Mouse (Mus musculus): ENCODE results near the gene Smim10l2a.

Gene Smim10l2a

GRCm38 (mm10) chrX:56374431-56375128 is at the start of gene Smim10l2a:
Gene Smim10l2a (plus strand): TSS chrX:56374586.
- DNase-seq (ENCODE audit: low read depth in 2 of 2, low spot score in 2 of 2) = peak in 1 of 2 experiments; percentile 0

GRCm38 (mm10) chrX:56332046-56332445 is 42.3 kb upstream of the Smim10l2a start:
- DNase-seq (ENCODE audit: low read depth in 2 of 2, low spot score in 2 of 2) = no peak

- DNase-seq (ENCODE audit: low read depth in 2 of 2, low spot score in 2 of 2) = no peak
Observed at GRCm38 (mm10) chrX:56340305-56340704, 34.1 kb upstream of the Smim10l2a start.

GRCm38 (mm10) chrX:56342921-56343320 is 31.5 kb upstream of the Smim10l2a start:
- no peak for DNase-seq (ENCODE audit: low read depth in 2 of 2, low spot score in 2 of 2)

- DNase-seq (ENCODE audit: low read depth in 2 of 2, low spot score in 2 of 2) = peak; percentile 9 to 38
Observed at GRCm38 (mm10) chrX:56346176-56346931, 28.0 kb upstream of the Smim10l2a start, which contains the start of gene Zfp449. Gene Zfp449 (plus strand): TSS chrX:56346400.

- no peak for DNase-seq (ENCODE audit: low read depth in 2 of 2, low spot score in 2 of 2)
Observed at GRCm38 (mm10) chrX:56346932-56347253, 27.5 kb upstream of the Smim10l2a start.

GRCm38 (mm10) chrX:56380852-56381251 is 6.5 kb downstream of the Smim10l2a start:
- DNase-seq (ENCODE audit: low read depth in 2 of 2, low spot score in 2 of 2) = no peak

GRCm38 (mm10) chrX:56384142-56384541 is 9.8 kb downstream of the Smim10l2a start:
- DNase-seq (ENCODE audit: low read depth in 2 of 2, low spot score in 2 of 2) = no peak

- DNase-seq (ENCODE audit: low read depth in 2 of 2, low spot score in 2 of 2) = no peak
Observed at GRCm38 (mm10) chrX:56404646-56405045, 30.3 kb downstream of the Smim10l2a start.

GRCm38 (mm10) chrX:56405482-56405881 is 31.1 kb downstream of the Smim10l2a start:
- no peak for DNase-seq (ENCODE audit: low read depth in 2 of 2, low spot score in 2 of 2)

GRCm38 (mm10) chrX:56406128-56406527 is 31.7 kb downstream of the Smim10l2a start:
- no peak for DNase-seq (ENCODE audit: low read depth in 2 of 2, low spot score in 2 of 2)

- DNase-seq (ENCODE audit: low read depth in 2 of 2, low spot score in 2 of 2) = no peak
Observed at GRCm38 (mm10) chrX:56416277-56416676, 41.9 kb downstream of the Smim10l2a start.

- peak in 1 of 2 experiments; percentile 12 for DNase-seq (ENCODE audit: low read depth in 2 of 2, low spot score in 2 of 2)
Observed at GRCm38 (mm10) chrX:56417541-56417940, 43.2 kb downstream of the Smim10l2a start.

Measured in CD8-positive naive resting alpha-beta T cell, adult 2 months (primary cell).